Mouse (Mus musculus): ENCODE measurements around the gene Lpp. TPM values are rescaled to one million over a fixed set of nuclear protein-coding genes. Genes with fewer than 3 reads are reported as not detected.

Gene Lpp
- total RNA-seq, 2 experiments from 2014 or later, result 6.9 to 7.5 TPM

- DNase-seq (ENCODE audit: extremely low spot score in 1 of 2, low spot score in 2 of 2), result no peak
- H3K27ac ChIP-seq, result no peak overlapping the region
- intact Hi-C loops (cut with DNase I), result no loop called here
- no peak overlapping the region for H3K4me3 ChIP-seq
- no peak for TF ChIP-seq CTCF (IDR thresholded peaks at IDR 0.05)
Measured at GRCm38 (mm10) chr16:24949265-24949664, 556.0 kb downstream of the Lpp start.

GRCm38 (mm10) chr16:24950112-24950743, 556.9 kb downstream of the Lpp start:
- intact Hi-C loops (cut with DNase I), result no loop called here

GRCm38 (mm10) chr16:24951909-24952308, 558.6 kb downstream of the Lpp start:
- TF ChIP-seq CTCF (IDR thresholded peaks at IDR 0.05), result no peak
- DNase-seq (ENCODE audit: extremely low spot score in 1 of 2, low spot score in 2 of 2), result no peak
- intact Hi-C loops (cut with DNase I), result no loop called here

More at GRCm38 (mm10) chr16:24950112-24950743, 556.9 kb downstream of the Lpp start:
- DNase-seq (ENCODE audit: extremely low spot score in 1 of 2, low spot score in 2 of 2), result no peak
- TF ChIP-seq CTCF (IDR thresholded peaks at IDR 0.05), result no peak
- Histone ChIP-seq H3K4me3 (no peak overlapping the region), H3K27ac (no peak overlapping the region)

GRCm38 (mm10) chr16:24955054-24955453, 561.7 kb downstream of the Lpp start:
- Histone ChIP-seq H3K27ac (no peak overlapping the region), H3K4me3 (no peak overlapping the region)
- TF ChIP-seq CTCF (IDR thresholded peaks at IDR 0.05), result no peak
- intact Hi-C loops (cut with DNase I), result no loop called here
- no peak for DNase-seq (ENCODE audit: extremely low spot score in 1 of 2, low spot score in 2 of 2)

More at GRCm38 (mm10) chr16:24951909-24952308, 558.6 kb downstream of the Lpp start:
- no peak overlapping the region for H3K27ac ChIP-seq
- H3K4me3 ChIP-seq, result no peak overlapping the region

DNA sequence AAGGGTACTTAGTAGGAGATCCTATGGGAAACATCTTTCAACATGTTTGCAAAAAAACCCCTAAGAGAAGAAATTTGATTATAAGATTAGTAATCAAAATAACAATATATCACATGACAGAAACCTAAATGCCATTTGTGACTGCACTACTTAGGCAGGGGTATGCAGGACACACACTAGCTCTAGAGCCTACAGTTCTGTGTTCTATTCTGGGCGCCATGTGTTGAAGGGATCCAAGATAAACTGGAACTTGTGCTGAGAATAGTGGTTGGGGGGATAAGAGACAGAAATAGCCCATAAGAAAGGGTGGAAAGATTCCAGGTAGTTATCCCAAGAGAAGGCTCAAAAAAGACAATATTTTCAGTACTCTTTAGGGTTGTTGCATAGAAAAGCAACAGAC, 565.4 kb downstream of the Lpp start:
- DNase-seq (ENCODE audit: extremely low spot score in 1 of 2, low spot score in 2 of 2), result no peak
- TF ChIP-seq CTCF (IDR thresholded peaks at IDR 0.05), result no peak
- Histone ChIP-seq H3K4me3 (no peak overlapping the region), H3K27ac (no peak overlapping the region)
- intact Hi-C loops (cut with DNase I), result no loop called here

DNA sequence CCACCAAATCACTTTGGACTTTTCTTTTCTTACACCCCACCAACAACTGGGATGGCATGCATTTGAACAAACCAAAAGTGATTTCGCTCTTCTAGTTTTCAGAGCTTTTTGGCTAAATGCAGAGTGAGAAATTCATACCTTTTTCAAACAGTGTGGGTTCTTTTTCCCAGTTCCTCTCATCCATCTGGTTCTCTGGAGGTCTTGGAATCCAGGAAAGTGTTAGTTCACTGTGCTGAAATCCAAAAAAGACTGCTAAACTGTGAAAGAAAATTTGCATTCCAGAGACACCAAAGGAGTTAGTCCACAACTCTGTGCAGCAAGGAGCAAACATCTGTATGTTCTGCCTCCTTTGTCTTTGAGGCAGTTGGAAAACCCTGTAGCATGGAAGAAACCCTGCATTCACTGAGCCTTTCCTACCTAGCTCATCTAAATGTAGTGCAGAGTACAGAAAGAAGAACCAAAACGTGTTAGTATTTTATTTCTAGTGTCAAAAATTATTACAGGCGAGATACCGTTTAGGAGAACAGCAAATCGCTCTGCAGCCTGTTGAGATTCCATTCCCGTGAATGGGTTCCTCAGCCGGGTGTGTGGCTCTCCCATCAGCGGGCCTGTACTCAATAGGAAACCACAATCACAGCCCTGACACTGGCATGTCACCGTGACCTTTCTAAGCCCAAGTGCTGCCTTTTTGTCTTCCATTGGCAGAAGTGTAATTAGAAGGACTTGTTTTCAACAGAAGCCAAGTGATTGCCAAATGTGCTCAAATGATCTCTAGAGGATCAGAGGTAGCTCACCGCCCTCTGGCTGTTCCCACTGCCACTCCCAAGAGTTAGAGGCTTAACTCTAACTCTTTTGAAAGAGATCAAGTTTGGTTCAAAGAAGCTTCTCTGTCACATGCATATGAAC, 567.8 kb downstream of the Lpp start:
- no peak for TF ChIP-seq CTCF (IDR thresholded peaks at IDR 0.05)
- Histone ChIP-seq H3K4me3 (no peak overlapping the region), H3K27ac (no peak overlapping the region)
- no peak for DNase-seq (ENCODE audit: extremely low spot score in 1 of 2, low spot score in 2 of 2)
- intact Hi-C loops (cut with DNase I), result loop anchor here (2.0 to 5.0 kb wide), 3 partner anchors 26 to 979 kb away; no protein-coding TSS in a partner anchor

- H3K27ac ChIP-seq, result no peak overlapping the region
- no peak for TF ChIP-seq CTCF (IDR thresholded peaks at IDR 0.05)
- no peak overlapping the region for H3K4me3 ChIP-seq
- intact Hi-C loops (cut with DNase I), result loop anchor here (5.0 kb wide), 1 partner anchor 982 kb away; no protein-coding TSS in a partner anchor
- no peak for DNase-seq (ENCODE audit: extremely low spot score in 1 of 2, low spot score in 2 of 2)
Measured at GRCm38 (mm10) chr16:24964311-24964710, 571.0 kb downstream of the Lpp start.

GRCm38 (mm10) chr16:24965091-24965490, 571.8 kb downstream of the Lpp start:
- intact Hi-C loops (cut with DNase I), result loop anchor here (5.0 kb wide), 1 partner anchor 302 kb away; no protein-coding TSS in a partner anchor
- Histone ChIP-seq H3K4me3 (no peak overlapping the region), H3K27ac (no peak overlapping the region)
- no peak for DNase-seq (ENCODE audit: extremely low spot score in 1 of 2, low spot score in 2 of 2)
- no peak for TF ChIP-seq CTCF (IDR thresholded peaks at IDR 0.05)

DNA sequence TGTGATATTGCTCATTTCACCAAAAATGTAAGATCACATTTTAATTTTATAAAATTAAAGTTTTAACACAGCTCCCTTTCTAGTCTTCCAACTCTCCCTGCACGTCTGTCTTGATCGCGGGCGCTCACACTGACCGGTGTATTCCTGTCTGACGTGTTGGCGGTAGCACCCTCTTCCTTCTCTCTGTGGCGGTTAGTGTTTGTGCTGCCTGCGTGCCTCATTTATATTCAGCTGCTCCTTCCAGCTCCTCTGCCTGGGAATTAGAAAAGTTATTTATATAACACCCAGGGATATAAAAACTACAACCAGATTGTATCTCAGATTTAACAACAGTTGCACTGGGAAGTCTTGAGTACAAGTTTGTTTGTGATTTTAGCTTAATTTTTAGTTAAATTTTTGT, 573.2 kb downstream of the Lpp start:
- Histone ChIP-seq H3K4me3 (no peak overlapping the region), H3K27ac (no peak overlapping the region)
- DNase-seq (ENCODE audit: extremely low spot score in 1 of 2, low spot score in 2 of 2), result no peak
- no peak for TF ChIP-seq CTCF (IDR thresholded peaks at IDR 0.05)
- intact Hi-C loops (cut with DNase I), result loop anchor here (5.0 kb wide), 1 partner anchor 301 kb away; no protein-coding TSS in a partner anchor

GRCm38 (mm10) chr16:24973009-24973631, 579.8 kb downstream of the Lpp start:
- TF ChIP-seq CTCF (IDR thresholded peaks at IDR 0.05), result no peak
- H3K4me3 ChIP-seq, result no peak overlapping the region
- no peak overlapping the region for H3K27ac ChIP-seq
- no peak for DNase-seq (ENCODE audit: extremely low spot score in 1 of 2, low spot score in 2 of 2)
- intact Hi-C loops (cut with DNase I), result no loop called here

GRCm38 (mm10) chr16:24977771-24978170, 584.5 kb downstream of the Lpp start:
- intact Hi-C loops (cut with DNase I), result no loop called here
- DNase-seq (ENCODE audit: extremely low spot score in 1 of 2, low spot score in 2 of 2), result no peak
- TF ChIP-seq CTCF (IDR thresholded peaks at IDR 0.05), result no peak
- Histone ChIP-seq H3K4me3 (no peak overlapping the region), H3K27ac (no peak overlapping the region)

GRCm38 (mm10) chr16:24978226-24978625, 584.9 kb downstream of the Lpp start:
- intact Hi-C loops (cut with DNase I), result no loop called here
- H3K4me3 ChIP-seq, result no peak overlapping the region
- TF ChIP-seq CTCF (IDR thresholded peaks at IDR 0.05), result no peak

More at GRCm38 (mm10) chr16:24978226-24978625, 584.9 kb downstream of the Lpp start:
- no peak for DNase-seq (ENCODE audit: extremely low spot score in 1 of 2, low spot score in 2 of 2)
- H3K27ac ChIP-seq, result no peak overlapping the region

Measured in left cerebral cortex, adult 2 months (tissue).